8 mouse cellular contexts compared by ENCODE assay signal in genomic region chr12:21075731-21076130, GRCm38 (mm10).
DNase-seq lines count a peak whose midpoint lies in the region; ATAC-seq and TF ChIP-seq lines count a peak whose summit lies in the region.
"Not testable (repeated sequence)": the region's sequence is repeated elsewhere in the genome, so short reads cannot be mapped to it uniquely, and the experiment has no call there.

No protein-coding gene starts in this region.

- H3K4me3 ChIP-seq in forebrain, postnatal 0 days (ENCODE audit: low read depth, low read length), result not testable (repeated sequence)

- H3K36me3 ChIP-seq in forebrain, postnatal 0 days (ENCODE audit: insufficient read depth), result not testable (repeated sequence)

- H3K9ac ChIP-seq in forebrain, postnatal 0 days, result not testable (repeated sequence)

- ATAC-seq in forebrain, postnatal 0 days, result not testable (repeated sequence)

- not testable (repeated sequence) for H3K27ac ChIP-seq in forebrain, postnatal 0 days (ENCODE audit: low read depth, low read length)

- WGBS in forebrain, postnatal 0 days, result 30% methylated on average over 4 of the region's 4 CpGs

- H3K9me3 ChIP-seq in forebrain, postnatal 0 days (ENCODE audit: low read length), result not testable (repeated sequence)

- not testable (repeated sequence) for H3K4me2 ChIP-seq in forebrain, postnatal 0 days (ENCODE audit: low read depth)

- H3K27me3 ChIP-seq in forebrain, postnatal 0 days (ENCODE audit: insufficient read depth, low read length), result not testable (repeated sequence)

- H3K4me1 ChIP-seq in forebrain, postnatal 0 days (ENCODE audit: insufficient read depth), result not testable (repeated sequence)

- DNase-seq in MEL-GATA-1-ER (ENCODE audit: extremely low read depth, low read depth), result peak; percentile 10
- peak; percentile 52 for DNase-seq in cerebellum, adult 11-12 months
- DNase-seq in forebrain, postnatal 0 days, result peak; percentile 77
- DNase-seq in heart, postnatal 4 days, result peak; percentile 86
- peak; percentile 63 to 86 for DNase-seq in layer of hippocampus, adult 8-10 months (ENCODE audit: low spot score in 2 of 2)
- peak; percentile 68 to 81 for DNase-seq in lung, adult 18-20 months
- peak; percentile 33 for DNase-seq in retina, postnatal 7 days (ENCODE audit: low read depth, low spot score)
- peak; percentile 76 for DNase-seq in thymus, postnatal 14 days

- peak; percentile 61 for TF ChIP-seq CTCF in forebrain, postnatal 0 days (IDR thresholded peaks at IDR 0.05; ENCODE audit: low read depth)

Comparison
In these comparisons a context has a peak if more than half of its experiments do, and no peak if none do; other contexts are left out.
1. DNase-seq: peak in every context shown above with its lines; median percentile 86 in heart, postnatal 4 days; 77 in forebrain, postnatal 0 days; 76 in thymus, postnatal 14 days; 74 in layer of hippocampus, adult 8-10 months; 74 in lung, adult 18-20 months; 52 in cerebellum, adult 11-12 months; 33 in retina, postnatal 7 days; 10 in MEL-GATA-1-ER.